Mouse (Mus musculus) right cerebral cortex, postnatal 25 days (tissue): ENCODE results near the gene Ggta1.
A peak's percentile ranks its signal among the peaks of the same experiment; 100 is the strongest.

ENCODE experiments used
- DNase-seq: peaks from one replicate; pipeline ENCODE4 v3.0.0; 2022

Ggta1 gene

GRCm38 (mm10) chr2:35490458-35491111 is 27.6 kb upstream of the Ggta1 start:
- DNase-seq, result no peak

DNA sequence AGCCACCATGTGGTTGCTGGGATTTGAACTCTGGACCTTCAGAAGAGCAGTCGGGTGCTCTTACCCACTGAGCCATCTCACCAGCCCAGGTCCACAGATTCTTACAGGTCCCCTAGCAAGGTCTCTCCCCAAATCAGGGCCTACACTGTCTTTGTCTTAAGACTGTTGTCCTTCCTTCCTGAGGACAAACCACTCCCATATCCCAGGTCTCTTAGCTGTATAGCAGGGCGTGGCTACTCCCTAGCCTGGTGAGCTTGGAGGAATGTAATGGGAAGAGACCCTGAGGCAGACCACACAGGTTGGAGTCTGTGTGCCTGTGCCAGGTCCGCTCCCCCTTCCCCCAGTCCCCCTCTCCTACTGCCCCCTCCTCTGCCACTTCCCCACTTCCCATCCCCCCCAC is 24.7 kb upstream of the Ggta1 start:
- DNase-seq, result no peak

DNA sequence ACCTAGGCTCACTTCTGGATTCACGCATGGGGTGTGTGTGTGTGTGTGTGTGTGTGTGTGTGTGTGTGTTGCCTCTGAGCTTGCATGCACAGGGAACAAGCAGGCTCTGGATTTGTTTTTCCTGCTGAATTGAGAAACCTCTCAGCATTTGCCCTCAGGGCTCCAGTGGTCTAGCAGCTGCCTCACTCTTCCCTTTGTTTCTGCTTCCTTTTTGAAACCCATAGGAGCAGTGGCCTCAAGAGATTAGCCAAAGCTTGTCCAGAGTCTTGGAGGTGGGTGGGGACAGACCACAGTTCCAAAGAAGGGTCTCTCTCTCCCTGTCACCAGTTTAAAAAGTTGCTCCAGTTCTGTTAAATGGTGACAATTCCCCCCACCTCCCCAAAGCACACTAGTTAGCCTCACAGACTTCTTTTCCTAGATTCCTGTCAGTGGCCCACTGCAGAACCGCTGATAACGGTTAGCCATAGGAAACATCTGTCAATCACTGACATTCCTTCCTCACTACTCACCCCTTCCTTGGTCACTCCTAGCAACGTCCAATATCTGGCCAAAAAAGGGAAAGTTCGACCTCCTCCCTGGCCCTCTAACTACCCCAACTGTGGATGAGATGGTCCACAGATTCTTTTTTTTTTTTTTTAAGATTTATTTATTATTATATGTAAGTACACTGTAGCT is 24.1 kb upstream of the Ggta1 start:
- DNase-seq, result no peak

DNA sequence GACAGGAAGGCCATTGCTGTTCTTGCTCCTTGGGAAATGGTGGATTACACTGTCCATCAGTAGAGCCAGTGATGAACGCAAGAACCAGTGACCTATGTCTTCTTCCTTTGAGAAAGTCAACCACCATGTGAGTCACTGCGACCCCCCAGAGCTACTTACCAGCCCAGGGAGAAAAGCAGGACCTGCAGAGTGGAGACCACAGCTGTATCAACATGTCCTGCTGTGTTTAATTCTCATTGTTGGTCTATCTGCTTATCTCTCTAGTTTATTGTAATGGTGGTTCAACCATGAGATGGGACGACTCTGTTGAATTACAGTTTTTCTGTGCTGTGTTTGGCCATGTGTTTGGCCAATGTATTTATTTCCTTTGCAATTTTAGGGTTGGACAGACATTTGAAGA is 21.1 kb upstream of the Ggta1 start:
- DNase-seq, result no peak

- DNase-seq, result peak; percentile 22
These were observed 20.4 kb upstream of the Ggta1 start for GRCm38 (mm10) chr2:35483402-35483801.

DNA sequence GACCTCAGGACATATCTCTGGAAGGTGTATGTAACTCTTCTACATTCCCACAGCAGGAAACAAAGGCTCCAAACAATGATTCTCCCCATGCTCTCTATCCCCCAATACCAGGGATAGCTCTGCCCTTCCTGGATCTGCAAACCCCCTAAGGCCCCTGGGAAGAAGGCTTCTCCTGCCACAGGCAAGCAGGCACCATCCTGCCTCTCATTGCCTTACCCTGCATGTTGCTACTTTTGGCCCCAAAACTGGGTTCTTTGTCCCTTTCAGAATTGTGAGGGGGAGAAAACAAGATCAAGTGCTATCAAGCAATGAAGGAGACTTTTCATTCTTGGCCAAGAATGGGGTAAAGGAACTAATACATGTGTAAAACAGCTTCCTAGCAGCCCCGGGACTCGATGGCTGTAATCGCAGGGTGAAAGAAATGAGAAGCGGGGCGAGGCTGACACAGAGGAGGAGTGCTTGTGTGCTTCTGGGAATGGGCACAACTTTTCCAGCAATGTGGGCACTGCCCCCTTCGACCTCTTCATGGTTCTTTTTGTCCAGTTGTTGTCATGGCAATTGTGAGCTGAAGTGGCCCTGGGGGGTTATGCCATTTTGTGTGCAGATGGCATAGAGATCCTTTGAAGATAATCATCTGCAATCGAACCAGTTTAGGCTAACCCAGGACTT is 18.4 kb upstream of the Ggta1 start:
- DNase-seq, result no peak

DNA sequence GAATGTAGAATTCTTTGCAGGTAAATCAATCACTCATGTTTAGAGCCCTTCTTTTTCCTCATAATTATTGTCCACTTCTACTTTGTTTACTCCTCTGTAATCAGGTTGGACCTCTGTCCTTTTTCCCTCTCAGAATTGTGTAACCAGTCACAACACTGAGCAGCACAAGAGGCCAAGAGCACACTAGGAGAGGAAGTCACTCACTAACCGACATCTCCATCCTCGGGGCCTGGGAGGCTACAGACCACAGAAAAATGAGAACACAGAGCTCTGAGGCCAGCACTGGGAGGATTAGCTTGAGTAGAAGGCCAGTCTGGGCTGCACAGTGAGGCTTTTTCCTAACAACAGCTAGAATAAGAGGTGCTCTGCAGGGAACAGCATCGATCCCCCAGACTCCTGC is 17.0 kb upstream of the Ggta1 start:
- DNase-seq, result no peak

GRCm38 (mm10) chr2:35478812-35479122 is 15.7 kb upstream of the Ggta1 start:
- no peak for DNase-seq

- no peak for DNase-seq
These were observed 15.2 kb upstream of the Ggta1 start for GRCm38 (mm10) chr2:35477999-35478811.

GRCm38 (mm10) chr2:35477321-35477720 is 14.3 kb upstream of the Ggta1 start:
- no peak for DNase-seq

DNA sequence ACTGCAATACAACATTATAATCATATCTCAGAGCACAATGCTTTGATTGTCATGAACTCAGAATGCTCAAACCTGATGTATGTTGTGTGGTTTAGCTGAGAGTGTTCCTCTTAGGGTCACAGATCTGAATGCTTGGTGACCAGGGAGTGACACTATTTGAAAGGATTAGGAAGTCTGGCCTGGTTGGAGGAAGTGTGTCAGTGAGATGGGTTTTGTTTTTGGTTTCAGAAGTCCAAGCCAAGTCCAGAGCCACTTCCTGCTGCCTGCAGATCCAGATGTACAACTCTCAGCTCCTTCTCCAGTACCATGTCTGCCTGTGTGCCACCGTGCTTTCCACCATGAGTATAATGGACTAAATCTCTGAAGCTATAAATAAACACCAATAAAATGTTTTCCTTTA is 11.9 kb upstream of the Ggta1 start:
- DNase-seq, result no peak

- DNase-seq, result no peak
These were observed 6.2 kb upstream of the Ggta1 start for GRCm38 (mm10) chr2:35469266-35469665.

DNA sequence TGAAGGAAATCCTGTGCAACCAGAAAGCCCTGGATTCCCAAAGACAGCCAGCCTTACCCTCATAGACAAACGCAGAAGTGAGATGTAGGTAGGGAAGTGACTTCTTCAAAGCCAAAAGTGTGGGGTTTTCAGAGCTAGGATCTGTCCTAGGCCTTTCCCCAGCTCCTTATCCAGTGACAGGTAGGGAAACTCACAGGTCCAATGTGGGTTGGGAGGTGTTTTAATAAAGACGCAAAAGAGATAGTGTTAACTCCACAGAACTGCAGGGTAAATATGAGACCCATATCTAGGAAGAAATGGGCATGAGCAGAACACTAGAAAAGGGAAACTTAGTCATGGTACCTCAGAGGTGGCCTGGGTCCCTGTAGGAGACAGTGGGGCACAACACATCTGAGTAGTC is 5.2 kb upstream of the Ggta1 start:
- DNase-seq, result no peak

DNA sequence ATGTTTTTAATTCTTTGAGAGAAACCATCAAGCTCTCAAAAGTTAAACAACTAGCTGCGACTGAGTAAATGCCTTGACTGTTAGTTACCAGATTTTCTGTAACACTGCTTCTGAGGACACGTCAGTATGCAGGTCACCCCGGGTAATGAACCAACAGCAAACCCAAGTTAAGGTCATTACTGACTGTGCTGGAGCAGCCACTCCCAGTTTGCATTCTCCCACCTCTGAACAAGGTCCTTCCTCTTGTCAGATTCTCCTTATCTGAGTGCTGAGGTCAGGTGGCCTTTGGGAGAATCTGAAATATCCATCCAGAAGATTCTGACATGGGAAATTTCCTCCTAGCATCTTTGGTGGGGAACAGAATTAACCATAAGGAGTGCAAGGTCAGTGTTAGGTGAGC is 4.8 kb upstream of the Ggta1 start:
- DNase-seq, result no peak

DNA sequence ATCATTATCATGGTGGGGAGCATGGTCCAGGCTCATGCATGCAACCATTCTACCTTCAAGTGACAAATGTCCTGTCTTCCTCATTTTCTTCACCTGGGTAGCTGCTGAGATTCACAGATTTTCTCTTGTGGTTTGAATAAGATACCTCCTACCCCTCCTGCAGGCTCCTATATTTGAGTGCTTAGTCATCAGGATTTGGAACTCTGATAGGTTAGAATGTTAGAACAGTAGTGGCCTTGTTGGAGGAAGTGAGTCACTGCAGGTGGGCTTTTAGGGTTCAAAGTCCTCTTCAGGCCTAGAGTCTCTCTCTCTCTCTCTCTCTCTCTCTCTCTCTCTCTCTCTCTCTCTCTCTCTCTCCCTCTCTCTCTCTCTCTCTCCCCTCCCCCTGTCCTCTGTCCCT is 2.6 kb upstream of the Ggta1 start:
- no peak for DNase-seq

- no peak for DNase-seq
These were observed 1.5 kb upstream of the Ggta1 start for GRCm38 (mm10) chr2:35464548-35464947.

DNA sequence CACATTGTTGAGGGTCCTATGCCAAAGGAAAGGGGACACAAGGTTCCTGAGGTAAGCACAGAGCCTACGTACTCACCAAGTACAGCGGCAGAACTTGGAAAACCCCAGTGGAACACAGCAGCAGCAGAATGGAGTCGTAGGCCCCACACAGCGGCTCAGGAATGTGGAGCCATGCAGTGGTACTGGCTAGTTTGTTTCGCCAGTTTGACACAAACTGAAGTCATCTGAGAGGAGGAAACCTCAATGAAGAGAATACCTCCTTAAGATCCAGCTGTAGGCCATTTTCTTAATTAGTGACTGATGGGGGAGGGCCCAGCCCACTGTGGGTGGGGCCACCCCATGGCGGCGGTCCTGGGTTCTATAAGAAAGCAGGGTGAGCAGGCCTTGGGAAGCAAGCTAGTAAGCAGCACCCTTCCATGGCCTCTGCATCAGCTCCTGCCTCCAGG is 1.1 kb upstream of the Ggta1 start:
- DNase-seq, result no peak

- no peak for DNase-seq
These were observed 499 bp upstream of the Ggta1 start for GRCm38 (mm10) chr2:35463372-35464088.

DNA sequence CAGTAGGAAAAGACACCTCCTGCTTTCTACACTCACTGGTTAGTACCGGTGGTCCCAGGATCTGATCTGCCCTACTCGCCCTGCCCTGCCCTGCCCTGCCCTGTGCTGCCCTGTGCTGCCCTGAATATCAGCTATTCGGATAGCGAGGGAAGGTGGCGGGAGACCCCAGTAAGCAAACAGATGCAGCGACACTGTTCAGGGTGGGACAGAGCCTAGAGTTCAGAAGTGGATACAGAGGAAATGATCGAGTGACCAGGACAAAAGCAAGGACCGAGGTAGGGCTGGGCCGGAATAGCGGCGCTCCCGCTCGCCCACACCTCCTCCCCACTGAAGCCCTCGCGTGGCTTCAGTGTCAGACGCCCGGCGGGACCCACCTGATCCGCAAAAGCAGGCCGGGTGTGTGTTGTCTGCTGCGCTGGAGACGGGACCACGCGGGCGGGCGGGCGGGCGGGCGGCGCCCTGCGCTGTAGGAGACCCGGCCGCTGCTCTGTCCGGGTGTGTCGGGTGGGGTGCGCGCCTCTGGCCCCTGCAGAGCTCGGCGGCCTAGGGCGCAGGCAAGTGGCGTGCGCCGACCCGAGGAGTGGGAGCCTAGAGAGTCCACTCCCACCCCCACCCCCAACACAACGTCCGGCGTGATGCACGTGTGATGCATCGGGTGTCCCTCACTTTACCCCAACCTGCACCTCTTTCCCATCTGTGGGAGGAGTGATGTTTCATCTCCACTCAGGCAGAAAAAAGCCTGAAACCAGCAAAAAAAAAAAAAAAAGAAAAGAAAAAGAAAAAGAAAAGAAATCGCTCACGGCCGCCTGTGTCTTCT is 852 bp downstream of the Ggta1 start:
- no peak for DNase-seq

GRCm38 (mm10) chr2:35461131-35461947 is 1.7 kb downstream of the Ggta1 start:
- no peak for DNase-seq

GRCm38 (mm10) chr2:35460378-35460880 is 2.6 kb downstream of the Ggta1 start:
- no peak for DNase-seq
